Mouse (Mus musculus) heart, adult 2 months (tissue): ENCODE measurements around the gene Prdm5. TPM values are rescaled to one million over a fixed set of nuclear protein-coding genes. Genes with fewer than 3 reads are reported as not detected.

Experiments
- DNase-seq, 2 experiments: peaks; one replicate each; pipeline ENCODE4 v3.0.0; 2021
- H3K27ac ChIP-seq: fragments of 200-600 bp; 2 replicates; pipeline ENCODE4 v1.8.1; 2022
- H3K27me3 ChIP-seq: fragments of 200-500 bp; 2 replicates; pipeline ENCODE4 v1.6.1; 2012; ENCODE audit warnings: mild to moderate bottlenecking, low read length, inconsistent platforms, mixed read lengths; ENCODE audit not compliant: control insufficient read depth, insufficient read depth
- H3K36me3 ChIP-seq: fragments of 200-500 bp; 2 replicates; pipeline ENCODE4 v1.6.1; 2012; ENCODE audit warnings: low read length, inconsistent platforms; ENCODE audit not compliant: control insufficient read depth, insufficient read depth
- H3K4me1 ChIP-seq: fragments of 200-500 bp; 2 replicates; pipeline ENCODE4 v1.6.1; 2011; ENCODE audit warnings: low read length; ENCODE audit not compliant: control insufficient read depth, insufficient read depth
- H3K4me3 ChIP-seq: fragments of 200-600 bp; 2 replicates; pipeline ENCODE4 v1.8.1; 2022
- H3K79me2 ChIP-seq: fragments of 200-500 bp; replicated peaks from 2 replicates; pipeline ENCODE4 v1.6.1; 2012; ENCODE audit warnings: mild to moderate bottlenecking, inconsistent platforms, low read length, moderate library complexity, mixed read lengths; ENCODE audit not compliant: control insufficient read depth, insufficient read depth
- H3K9ac ChIP-seq: fragments of 200-500 bp; 2 replicates; pipeline ENCODE4 v1.6.1; 2012; ENCODE audit warnings: low read depth, mild to moderate bottlenecking, control low read depth, inconsistent platforms, low read length, mixed read lengths
- CTCF ChIP-seq: fragments of 200-600 bp; IDR thresholded peaks from 2 replicates; pipeline ENCODE4 v1.8.1; 2022; ENCODE audit warnings: antibody characterized with exemption, mild to moderate bottlenecking, moderate library complexity
- EP300 ChIP-seq: fragments of 200-500 bp; IDR thresholded peaks from 2 replicates; pipeline ENCODE4 v1.6.1; 2011; ENCODE audit warnings: low read depth, low read length, control low read depth; ENCODE audit not compliant: insufficient read depth
- POLR2A ChIP-seq: fragments of 200-500 bp; IDR thresholded peaks from 2 replicates; pipeline ENCODE4 v1.6.1; 2011; ENCODE audit warnings: mild to moderate bottlenecking, low read depth, low read length, control low read depth; ENCODE audit not compliant: insufficient read depth
- WGBS: fragments of 180-500 bp; shearing (Covaris S2); methylation state at CpG from one replicate; pipeline ENCODE4 v1.1.7; 2018; 5-methylcytosine and 5-hydroxymethylcytosine counted together
- intact Hi-C: fragments of 180-260 bp; cut with DNase I; formaldehyde crosslinking; loops from one replicate; pipeline ENCODE4 v1.15.1; 2025
- polyA plus RNA-seq: library from polyadenylated mRNA; depleted of rRNA; stranded (reverse); fragments of >200 nt; gene quantifications from 2 replicates; pipeline ENCODE4 v1.2.3, GENCODE M21; 2012
- total RNA-seq, 2 experiments: library from RNA; stranded (reverse); gene quantifications; 2 replicates each; pipeline ENCODE4 v1.2.3; 2021

Prdm5 gene
- total and polyA plus RNA-seq, 3 experiments = 2.8 to 8.4 (median 7.5) TPM

- TF ChIP-seq POLR2A = no peak
- no peak for TF ChIP-seq EP300
- TF ChIP-seq CTCF = no peak
- H3K79me2 ChIP-seq = no peaks in the 10 kb centered on the region
- no peak overlapping the region for H3K27ac ChIP-seq
- DNase-seq = no peak
- H3K9ac ChIP-seq = no peak overlapping the region
- WGBS = 92% methylated on average over 5 of the region's 5 CpGs
- intact Hi-C loops = no loop called here
- H3K27me3 ChIP-seq = no peaks in the 10 kb centered on the region
- H3K4me1 ChIP-seq = no peaks in the 10 kb centered on the region
- H3K36me3 ChIP-seq = no peaks in the 10 kb centered on the region
- H3K4me3 ChIP-seq = no peak overlapping the region
Measured at GRCm38 (mm10) chr6:65860609-65861008, 81.8 kb downstream of the Prdm5 start.

- intact Hi-C loops = no loop called here
- no peaks in the 10 kb centered on the region for H3K36me3 ChIP-seq
- H3K79me2 ChIP-seq = no peaks in the 10 kb centered on the region
- no peak overlapping the region for H3K9ac ChIP-seq
- TF ChIP-seq CTCF = no peak
- no peak for TF ChIP-seq POLR2A
- no peak for TF ChIP-seq EP300
- WGBS = 95% methylated on average over 3 of the region's 3 CpGs
- DNase-seq = no peak
- H3K4me1 ChIP-seq = no peaks in the 10 kb centered on the region
- no peak overlapping the region for H3K4me3 ChIP-seq
- no peaks in the 10 kb centered on the region for H3K27me3 ChIP-seq
- no peak overlapping the region for H3K27ac ChIP-seq
Measured at GRCm38 (mm10) chr6:65862836-65863235, 84.0 kb downstream of the Prdm5 start.

- Histone ChIP-seq H3K27ac (no peak overlapping the region), H3K27me3 (no peaks in the 10 kb centered on the region), H3K4me3 (no peak overlapping the region), H3K79me2 (no peaks in the 10 kb centered on the region), H3K9ac (no peak overlapping the region), H3K36me3 (no peaks in the 10 kb centered on the region), H3K4me1 (no peaks in the 10 kb centered on the region)
- intact Hi-C loops = no loop called here
- DNase-seq = no peak
- 97% methylated on average over 3 of the region's 3 CpGs for WGBS
- TF ChIP-seq POLR2A (no peak), EP300 (no peak), CTCF (no peak)
Measured at GRCm38 (mm10) chr6:65864233-65864632, 85.4 kb downstream of the Prdm5 start.

GRCm38 (mm10) chr6:65864919-65865318 is 86.1 kb downstream of the Prdm5 start:
- DNase-seq = no peak
- TF ChIP-seq CTCF (peak; percentile 56), EP300 (no peak), POLR2A (no peak)
- Histone ChIP-seq H3K9ac (no peak overlapping the region), H3K27me3 (no peaks in the 10 kb centered on the region), H3K4me3 (no peak overlapping the region), H3K4me1 (no peaks in the 10 kb centered on the region), H3K36me3 (no peaks in the 10 kb centered on the region), H3K79me2 (no peaks in the 10 kb centered on the region), H3K27ac (no peak overlapping the region)
- 85% methylated on average over 5 of the region's 5 CpGs for WGBS
- intact Hi-C loops = loop anchor here (5.0 kb wide), 1 partner anchor 602 kb away; no protein-coding TSS in a partner anchor

- no peaks in the 10 kb centered on the region for H3K27me3 ChIP-seq
- DNase-seq = no peak
- TF ChIP-seq POLR2A = no peak
- TF ChIP-seq EP300 = no peak
- no peak for TF ChIP-seq CTCF
- H3K4me3 ChIP-seq = no peak overlapping the region
- H3K9ac ChIP-seq = no peak overlapping the region
- intact Hi-C loops = loop anchor here (5.0 kb wide), 1 partner anchor 601 kb away; no protein-coding TSS in a partner anchor
- H3K36me3 ChIP-seq = no peaks in the 10 kb centered on the region
- no peaks in the 10 kb centered on the region for H3K79me2 ChIP-seq
- no peak overlapping the region for H3K27ac ChIP-seq
- 98% methylated on average over 4 of the region's 4 CpGs for WGBS
- no peaks in the 10 kb centered on the region for H3K4me1 ChIP-seq
Measured at GRCm38 (mm10) chr6:65865861-65866260, 87.1 kb downstream of the Prdm5 start.

- DNase-seq = no peak
- WGBS = 77% methylated on average over 6 of the region's 6 CpGs
- Histone ChIP-seq H3K4me1 (no peaks in the 10 kb centered on the region), H3K79me2 (no peaks in the 10 kb centered on the region), H3K27me3 (no peaks in the 10 kb centered on the region), H3K4me3 (no peak overlapping the region), H3K9ac (no peak overlapping the region), H3K36me3 (no peaks in the 10 kb centered on the region), H3K27ac (no peak overlapping the region)
- intact Hi-C loops = no loop called here
- TF ChIP-seq EP300 (no peak), CTCF (no peak), POLR2A (no peak)
Measured at GRCm38 (mm10) chr6:65871754-65872278, 93.0 kb downstream of the Prdm5 start.
